Mouse (Mus musculus): Measurements from ENCODE around the gene Phkg2. TPM values are rescaled to one million over a fixed set of nuclear protein-coding genes. Genes with fewer than 3 reads are reported as not detected.

Gene Phkg2
- polyA plus RNA-seq (2012; fragmentation: generic; extraction: Trizol), result 18.3 TPM

GRCm38 (mm10) chr7:127572895-127573471 lies at the start of gene Phkg2:
Gene Phkg2 (plus strand): TSS chr7:127573340.
- Histone ChIP-seq H3K27me3 (ENCODE audit: control insufficient read depth, insufficient read depth, insufficient read length) (no peaks in the 10 kb centered on the region), H3K4me2 (ENCODE audit: low read depth) (peak within 1 kb of the TSS; percentile 94), H3ac (ENCODE audit: control insufficient read depth, insufficient read length) (peak within 1 kb of the TSS; percentile 25), H3K36me3 (ENCODE audit: control insufficient read depth, insufficient read depth) (no peaks in the 10 kb centered on the region), H3K4me3 (peak within 1 kb of the TSS; percentile 59), H3K79me2 (ENCODE audit: control insufficient read depth, insufficient read depth) (peaks cover 12% of the 10 kb centered on the region)
- TF ChIP-seq POLR2A (IDR thresholded peaks at IDR 0.05; ENCODE audit: insufficient read length, low read depth), result peak; percentile 68
- TF ChIP-seq SRF (IDR thresholded peaks at IDR 0.05; ENCODE audit: control insufficient read depth, insufficient read length, low read depth), result peak; percentile 61
- peak; percentile 61 for TF ChIP-seq POLR2AphosphoS2 (IDR thresholded peaks at IDR 0.05; ENCODE audit: insufficient read length, low read depth)
- TF ChIP-seq CEBPB (IDR thresholded peaks at IDR 0.05; ENCODE audit: insufficient read depth, poor library complexity, severe bottlenecking), result no peak

GRCm38 (mm10) chr7:127541671-127542070 lies 31.5 kb upstream of the Phkg2 start:
- Histone ChIP-seq H3ac (ENCODE audit: control insufficient read depth, insufficient read length) (no peak overlapping the region), H3K79me2 (ENCODE audit: control insufficient read depth, insufficient read depth) (peaks cover 27% of the 10 kb centered on the region), H3K27me3 (ENCODE audit: control insufficient read depth, insufficient read depth, insufficient read length) (no peaks in the 10 kb centered on the region), H3K36me3 (ENCODE audit: control insufficient read depth, insufficient read depth) (peaks cover 68% of the 10 kb centered on the region), H3K4me2 (ENCODE audit: low read depth) (no peak overlapping the region), H3K4me3 (no peak overlapping the region)
- TF ChIP-seq SRF (IDR thresholded peaks at IDR 0.05; ENCODE audit: control insufficient read depth, insufficient read length, low read depth), result no peak
- TF ChIP-seq REST (IDR thresholded peaks at IDR 0.05; ENCODE audit: insufficient read depth, insufficient read length), result no peak
- no peak for TF ChIP-seq MAX (IDR thresholded peaks at IDR 0.05; ENCODE audit: low read depth)
- TF ChIP-seq TCF12 (IDR thresholded peaks at IDR 0.05; ENCODE audit: insufficient read depth, poor library complexity, severe bottlenecking), result no peak
- no peak for TF ChIP-seq MYOG (IDR thresholded peaks at IDR 0.05; ENCODE audit: control insufficient read depth in 1 of 3, insufficient read depth in 1 of 3, insufficient read length in 2 of 3, low read depth in 2 of 3)
- no peak for TF ChIP-seq POLR2AphosphoS2 (IDR thresholded peaks at IDR 0.05; ENCODE audit: insufficient read length, low read depth)
- no peak for TF ChIP-seq E2F4 (IDR thresholded peaks at IDR 0.05; ENCODE audit: insufficient read depth)

GRCm38 (mm10) chr7:127549116-127549835 lies 23.9 kb upstream of the Phkg2 start:
- no peak for TF ChIP-seq USF1 (IDR thresholded peaks at IDR 0.05; ENCODE audit: low read depth)
- TF ChIP-seq CEBPB (IDR thresholded peaks at IDR 0.05; ENCODE audit: insufficient read depth, poor library complexity, severe bottlenecking), result no peak
- no peak for TF ChIP-seq POLR2AphosphoS2 (IDR thresholded peaks at IDR 0.05; ENCODE audit: insufficient read length, low read depth)
- no peak for TF ChIP-seq MAX (IDR thresholded peaks at IDR 0.05; ENCODE audit: low read depth)
- TF ChIP-seq MYOG (IDR thresholded peaks at IDR 0.05; ENCODE audit: control insufficient read depth in 1 of 3, insufficient read depth in 1 of 3, insufficient read length in 2 of 3, low read depth in 2 of 3), result no peak
- TF ChIP-seq POLR2A (IDR thresholded peaks at IDR 0.05; ENCODE audit: insufficient read length, low read depth), result no peak
- no peak for TF ChIP-seq MYOD1 (IDR thresholded peaks at IDR 0.05; ENCODE audit: control insufficient read depth in 1 of 3, insufficient read length in 2 of 3, low read depth in 2 of 3)
- TF ChIP-seq SRF (IDR thresholded peaks at IDR 0.05; ENCODE audit: control insufficient read depth, insufficient read length, low read depth), result no peak
- TF ChIP-seq REST (IDR thresholded peaks at IDR 0.05; ENCODE audit: insufficient read depth, insufficient read length), result no peak
- TF ChIP-seq TCF12 (IDR thresholded peaks at IDR 0.05; ENCODE audit: insufficient read depth, poor library complexity, severe bottlenecking), result no peak
- TF ChIP-seq TCF3 (IDR thresholded peaks at IDR 0.05; ENCODE audit: insufficient read length, low read depth), result no peak
- no peak for TF ChIP-seq E2F4 (IDR thresholded peaks at IDR 0.05; ENCODE audit: insufficient read depth)
- H3K27me3 ChIP-seq (ENCODE audit: control insufficient read depth, insufficient read depth, insufficient read length), result no peaks in the 10 kb centered on the region

GRCm38 (mm10) chr7:127551558-127551957 lies 21.6 kb upstream of the Phkg2 start:
- H3K4me3 ChIP-seq, result no peak overlapping the region
- no peak overlapping the region for H3ac ChIP-seq (ENCODE audit: control insufficient read depth, insufficient read length)
- H3K79me2 ChIP-seq (ENCODE audit: control insufficient read depth, insufficient read depth), result peaks cover 14% of the 10 kb centered on the region
- no peak overlapping the region for H3K4me2 ChIP-seq (ENCODE audit: low read depth)
- no peaks in the 10 kb centered on the region for H3K27me3 ChIP-seq (ENCODE audit: control insufficient read depth, insufficient read depth, insufficient read length)
- H3K36me3 ChIP-seq (ENCODE audit: control insufficient read depth, insufficient read depth), result peaks cover 62% of the 10 kb centered on the region
- no peak for TF ChIP-seq E2F4 (IDR thresholded peaks at IDR 0.05; ENCODE audit: insufficient read depth)
- TF ChIP-seq POLR2A (IDR thresholded peaks at IDR 0.05; ENCODE audit: insufficient read length, low read depth), result no peak
- TF ChIP-seq MYOD1 (IDR thresholded peaks at IDR 0.05; ENCODE audit: control insufficient read depth in 1 of 3, insufficient read length in 2 of 3, low read depth in 2 of 3), result no peak
- TF ChIP-seq POLR2AphosphoS2 (IDR thresholded peaks at IDR 0.05; ENCODE audit: insufficient read length, low read depth), result no peak
- no peak for TF ChIP-seq TCF3 (IDR thresholded peaks at IDR 0.05; ENCODE audit: insufficient read length, low read depth)
- TF ChIP-seq REST (IDR thresholded peaks at IDR 0.05; ENCODE audit: insufficient read depth, insufficient read length), result no peak
- no peak for TF ChIP-seq MAX (IDR thresholded peaks at IDR 0.05; ENCODE audit: low read depth)
- TF ChIP-seq USF1 (IDR thresholded peaks at IDR 0.05; ENCODE audit: low read depth), result no peak
- TF ChIP-seq SRF (IDR thresholded peaks at IDR 0.05; ENCODE audit: control insufficient read depth, insufficient read length, low read depth), result no peak
- no peak for TF ChIP-seq CEBPB (IDR thresholded peaks at IDR 0.05; ENCODE audit: insufficient read depth, poor library complexity, severe bottlenecking)

More at GRCm38 (mm10) chr7:127549116-127549835, 23.9 kb upstream of the Phkg2 start:
- no peak overlapping the region for H3K4me2 ChIP-seq (ENCODE audit: low read depth)
- H3ac ChIP-seq (ENCODE audit: control insufficient read depth, insufficient read length), result no peak overlapping the region
- H3K4me3 ChIP-seq, result no peak overlapping the region
- peaks cover 29% of the 10 kb centered on the region for H3K79me2 ChIP-seq (ENCODE audit: control insufficient read depth, insufficient read depth)
- H3K36me3 ChIP-seq (ENCODE audit: control insufficient read depth, insufficient read depth), result peaks cover 53% of the 10 kb centered on the region

GRCm38 (mm10) chr7:127560580-127560979 lies 12.6 kb upstream of the Phkg2 start:
- Histone ChIP-seq H3K27me3 (ENCODE audit: control insufficient read depth, insufficient read depth, insufficient read length) (no peaks in the 10 kb centered on the region), H3K36me3 (ENCODE audit: control insufficient read depth, insufficient read depth) (peaks cover 34% of the 10 kb centered on the region), H3K4me3 (no peak overlapping the region), H3K4me2 (ENCODE audit: low read depth) (no peak overlapping the region), H3ac (ENCODE audit: control insufficient read depth, insufficient read length) (no peak overlapping the region), H3K79me2 (ENCODE audit: control insufficient read depth, insufficient read depth) (no peaks in the 10 kb centered on the region)
- no peak for TF ChIP-seq REST (IDR thresholded peaks at IDR 0.05; ENCODE audit: insufficient read depth, insufficient read length)
- no peak for TF ChIP-seq MYOD1 (IDR thresholded peaks at IDR 0.05; ENCODE audit: control insufficient read depth in 1 of 3, insufficient read length in 2 of 3, low read depth in 2 of 3)
- no peak for TF ChIP-seq USF1 (IDR thresholded peaks at IDR 0.05; ENCODE audit: low read depth)
- no peak for TF ChIP-seq SRF (IDR thresholded peaks at IDR 0.05; ENCODE audit: control insufficient read depth, insufficient read length, low read depth)
- TF ChIP-seq E2F4 (IDR thresholded peaks at IDR 0.05; ENCODE audit: insufficient read depth), result no peak
